Mouse (Mus musculus) spleen, embryonic (tissue): ENCODE data around the gene Gng4.
"Not testable (repeated sequence)": the region's sequence is repeated elsewhere in the genome, so short reads cannot be mapped to it uniquely, and the experiment has no call there.

Source experiments
- CTCF ChIA-PET: fragments of 350-600 bp; sonication (Branson Sonifier 250); formaldehyde crosslinking; loops from one replicate; lab custom pipeline; 2022; lab: Charles Lee

Gene Gng4

GRCm38 (mm10) chr13:13783894-13784419, at the start of gene Gng4:
TSS of gene Gng4 (plus strand) at chr13:13784059.
- CTCF ChIA-PET = no interaction called here

- CTCF ChIA-PET = no interaction called here
These were observed 44.6 kb upstream of the Gng4 start for GRCm38 (mm10) chr13:13739232-13739631.

- CTCF ChIA-PET = interaction anchor here (0.5 kb wide), 1 partner anchor 259 kb away, joined by 3 read pairs; no protein-coding TSS in a partner anchor
These were observed 37.9 kb upstream of the Gng4 start for GRCm38 (mm10) chr13:13745911-13746310.

- CTCF ChIA-PET = no interaction called here
These were observed 7.9 kb upstream of the Gng4 start for GRCm38 (mm10) chr13:13775778-13776494.

- CTCF ChIA-PET = no interaction called here
These were observed 6.8 kb upstream of the Gng4 start for GRCm38 (mm10) chr13:13777052-13777451.

GRCm38 (mm10) chr13:13777696-13778095, 6.2 kb upstream of the Gng4 start:
- CTCF ChIA-PET = interaction anchor here (0.5 kb wide), 1 partner anchor 132 kb away, joined by 4 read pairs; no protein-coding TSS in a partner anchor

- CTCF ChIA-PET = no interaction called here
These were observed 4.9 kb upstream of the Gng4 start for GRCm38 (mm10) chr13:13778837-13779458.

- CTCF ChIA-PET = no interaction called here
These were observed 3.6 kb upstream of the Gng4 start for GRCm38 (mm10) chr13:13780271-13780670.

GRCm38 (mm10) chr13:13781026-13781425, 2.8 kb upstream of the Gng4 start:
- CTCF ChIA-PET = interaction anchor here (0.6 kb wide), 1 partner anchor 262 kb away, joined by 5 read pairs; no protein-coding TSS in a partner anchor

GRCm38 (mm10) chr13:13783296-13783695, 563 bp upstream of the Gng4 start:
- CTCF ChIA-PET = no interaction called here

- CTCF ChIA-PET = no interaction called here
These were observed 619 bp downstream of the Gng4 start for GRCm38 (mm10) chr13:13784420-13784936.

GRCm38 (mm10) chr13:13784981-13785783, 1.3 kb downstream of the Gng4 start:
- CTCF ChIA-PET = no interaction called here

GRCm38 (mm10) chr13:13786971-13787370, 3.1 kb downstream of the Gng4 start:
- CTCF ChIA-PET = no interaction called here

GRCm38 (mm10) chr13:13788070-13788469, 4.2 kb downstream of the Gng4 start:
- CTCF ChIA-PET = no interaction called here

GRCm38 (mm10) chr13:13791981-13792380, 8.1 kb downstream of the Gng4 start:
- CTCF ChIA-PET = no interaction called here

GRCm38 (mm10) chr13:13795166-13795832, 11.4 kb downstream of the Gng4 start:
- CTCF ChIA-PET = interaction anchor here (0.7 kb wide), 1 partner anchor 49 kb away, joined by 3 read pairs; no protein-coding TSS in a partner anchor

- CTCF ChIA-PET = interaction anchor here (0.7 kb wide), 1 partner anchor 48 kb away, joined by 3 read pairs; no protein-coding TSS in a partner anchor
These were observed 12.2 kb downstream of the Gng4 start for GRCm38 (mm10) chr13:13796082-13796481.

GRCm38 (mm10) chr13:13797816-13798215, 14.0 kb downstream of the Gng4 start:
- CTCF ChIA-PET = not testable (repeated sequence)

- CTCF ChIA-PET = no interaction called here
These were observed 14.9 kb downstream of the Gng4 start for GRCm38 (mm10) chr13:13798775-13799174.

- CTCF ChIA-PET = no interaction called here
These were observed 24.7 kb downstream of the Gng4 start for GRCm38 (mm10) chr13:13808337-13809132.
